Mouse (Mus musculus) hindbrain, embryonic 11.5 days (tissue): ENCODE results near the gene Krtap4-2. TPM values are rescaled to one million over a fixed set of nuclear protein-coding genes. Genes with fewer than 3 reads are reported as not detected.
"Not testable (repeated sequence)": the region's sequence is repeated elsewhere in the genome, so short reads cannot be mapped to it uniquely, and the experiment has no call there.

Experiments
- ATAC-seq: fragments of 200-750 bp; cut with Nextera tagmentation; 2 replicates; pipeline ENCODE4 v1.8.0; 2017; ENCODE audit warnings: mild to moderate bottlenecking, moderate TSS enrichment, moderate library complexity; ENCODE audit not compliant: low FRiP score
- DNase-seq: peaks from one replicate; pipeline ENCODE4 v3.0.0-alpha.2; 2015; ENCODE audit warnings: low spot score
- H3K27ac ChIP-seq: fragments of 300-500 bp; sonication (generic); 2 replicates; pipeline ENCODE4 v1.5.1; 2014; ENCODE audit warnings: mild to moderate bottlenecking, low read depth, low read length
- H3K27me3 ChIP-seq: fragments of 300-500 bp; sonication (generic); 2 replicates; pipeline ENCODE4 v1.6.1; 2014; ENCODE audit warnings: mild to moderate bottlenecking, low read length, moderate library complexity, mixed read lengths; ENCODE audit not compliant: control insufficient read depth, insufficient read depth
- H3K36me3 ChIP-seq: fragments of 300-500 bp; sonication (generic); 2 replicates; pipeline ENCODE4 v1.6.1; 2014; ENCODE audit warnings: mild to moderate bottlenecking, low read length, moderate library complexity, mixed read lengths; ENCODE audit not compliant: control insufficient read depth, insufficient read depth
- H3K4me1 ChIP-seq: fragments of 300-500 bp; sonication (generic); replicated peaks from 2 replicates; pipeline ENCODE4 v1.6.1; 2014; ENCODE audit warnings: low read length, mixed read lengths; ENCODE audit not compliant: control insufficient read depth, insufficient read depth
- H3K4me2 ChIP-seq: fragments of 300-500 bp; sonication (generic); replicated peaks from 2 replicates; pipeline ENCODE4 v1.6.1; 2014; ENCODE audit warnings: mild to moderate bottlenecking, low read depth, low read length
- H3K4me3 ChIP-seq: fragments of 300-500 bp; sonication (generic); 2 replicates; pipeline ENCODE4 v1.5.1; 2014; ENCODE audit warnings: low read depth, low read length
- H3K9ac ChIP-seq: fragments of 300-500 bp; sonication (generic); 2 replicates; pipeline ENCODE4 v1.6.1; 2014; ENCODE audit warnings: low read depth, low read length
- H3K9me3 ChIP-seq: fragments of 300-500 bp; sonication (generic); 2 replicates; pipeline ENCODE4 v1.6.1; 2016; ENCODE audit warnings: low read length; ENCODE audit not compliant: control insufficient read depth
- WGBS: fragments of 180-500 bp; shearing (Covaris S2); extraction: QIAGEN DNeasy Blood & Tissue Kit; methylation state at CpG from one replicate; pipeline ENCODE4 v1.1.7; 2014; 5-methylcytosine and 5-hydroxymethylcytosine counted together
- polyA plus RNA-seq: library from polyadenylated mRNA; unstranded; fragments of >200 nt; fragmentation: Nextera tagmentation; extraction: Ambion mirVana; gene quantifications from 2 replicates; pipeline ENCODE4 v1.2.1, GENCODE M21; 2014

Gene Krtap4-2
- polyA plus RNA-seq, 1 experiment from 2014 or later = not detected

- 91% methylated on average over 1 of the region's 2 CpGs for WGBS
- DNase-seq, H3K4me2 ChIP-seq, H3K27me3 ChIP-seq, H3K4me1 ChIP-seq, H3K4me3 ChIP-seq, H3K27ac ChIP-seq, H3K9me3 ChIP-seq, ATAC-seq, H3K36me3 ChIP-seq, H3K9ac ChIP-seq: not testable (repeated sequence)
These were observed 24.8 kb downstream of the Krtap4-2 start, which contains the start of gene Gm11937 for GRCm38 (mm10) chr11:99610089-99610488. Gene Gm11937, minus strand, starts transcription at chr11:99610189.

- no peak overlapping the region for H3K27ac ChIP-seq
- H3K27me3 ChIP-seq = no peaks in the 10 kb centered on the region
These were observed 25.8 kb downstream of the Krtap4-2 start for GRCm38 (mm10) chr11:99609126-99609525.

GRCm38 (mm10) chr11:99603208-99603607 lies 31.7 kb downstream of the Krtap4-2 start, which contains the start of gene Gm11938:
Gene Gm11938, minus strand, starts transcription at chr11:99603308.
- 62% methylated on average over 1 of the region's 1 CpGs for WGBS
- not testable (repeated sequence) for H3K4me3 ChIP-seq, H3K27me3 ChIP-seq, H3K9me3 ChIP-seq, ATAC-seq, H3K4me2 ChIP-seq, H3K4me1 ChIP-seq, DNase-seq, H3K9ac ChIP-seq, H3K27ac ChIP-seq, H3K36me3 ChIP-seq

More at GRCm38 (mm10) chr11:99609126-99609525, 25.8 kb downstream of the Krtap4-2 start:
- 86% methylated on average over 1 of the region's 1 CpGs for WGBS
- no peaks in the 10 kb centered on the region for H3K36me3 ChIP-seq
- no peak overlapping the region for H3K4me2 ChIP-seq
- no peak overlapping the region for H3K4me3 ChIP-seq
- no peak for DNase-seq
- no peak for ATAC-seq
- no peaks in the 10 kb centered on the region for H3K9me3 ChIP-seq
- H3K4me1 ChIP-seq = no peaks in the 10 kb centered on the region
- no peak overlapping the region for H3K9ac ChIP-seq

GRCm38 (mm10) chr11:99597742-99598141 lies 37.1 kb downstream of the Krtap4-2 start, which contains the start of gene Krtap9-3:
Gene Krtap9-3, minus strand, starts transcription at chr11:99598105.
- not testable (repeated sequence) for H3K4me2 ChIP-seq, H3K4me1 ChIP-seq, H3K27ac ChIP-seq, DNase-seq, H3K9ac ChIP-seq, H3K27me3 ChIP-seq, ATAC-seq, H3K4me3 ChIP-seq, H3K36me3 ChIP-seq, H3K9me3 ChIP-seq
- 88% methylated on average over 4 of the region's 6 CpGs for WGBS

- whole genome bisulfite sequencing = 86% methylated on average over 4 of the region's 6 CpGs
These were observed 43.9 kb downstream of the Krtap4-2 start, which contains the start of gene Krtap1-3 for GRCm38 (mm10) chr11:99590981-99591380. Gene Krtap1-3, minus strand, starts transcription at chr11:99591339.

GRCm38 (mm10) chr11:99585096-99585495 lies 49.8 kb downstream of the Krtap4-2 start:
- DNase-seq (no peak), ATAC-seq (no peak)
- H3K9me3 ChIP-seq = no peaks in the 10 kb centered on the region
- no peaks in the 10 kb centered on the region for H3K4me1 ChIP-seq
- 92% methylated on average over 7 of the region's 7 CpGs for whole genome bisulfite sequencing
- no peak overlapping the region for H3K4me2 ChIP-seq
- no peaks in the 10 kb centered on the region for H3K36me3 ChIP-seq
- no peak overlapping the region for H3K9ac ChIP-seq
- H3K4me3 ChIP-seq = no peak overlapping the region
- no peak overlapping the region for H3K27ac ChIP-seq
- H3K27me3 ChIP-seq = no peaks in the 10 kb centered on the region

More at GRCm38 (mm10) chr11:99590981-99591380, 43.9 kb downstream of the Krtap4-2 start, which contains the start of gene Krtap1-3:
- H3K36me3 ChIP-seq = no peaks in the 10 kb centered on the region
- no peak within 1 kb of the TSS for H3K4me2 ChIP-seq
- H3K27me3 ChIP-seq = no peaks in the 10 kb centered on the region
- no peak within 1 kb of the TSS for H3K4me3 ChIP-seq
- no peak within 1 kb of the TSS for H3K27ac ChIP-seq
- H3K9ac ChIP-seq = no peak within 1 kb of the TSS
- no peak for ATAC-seq
- H3K4me1 ChIP-seq = no peaks in the 10 kb centered on the region
- no peak for DNase-seq
- no peaks in the 10 kb centered on the region for H3K9me3 ChIP-seq

Other genes starting within 250 kb of the Krtap4-2 start
- 27.8 and 35.1 TPM in 2 replicates for gene Krt10, start 245.7 kb downstream of the Krtap4-2 start, polyA plus RNA-seq
- not detected in 2 replicates for gene Krt12, start 212.8 kb downstream of the Krtap4-2 start, polyA plus RNA-seq
- 0.42 and 0.48 TPM in 2 replicates for gene Krt20, start 196.9 kb downstream of the Krtap4-2 start, polyA plus RNA-seq
- gene Krt23, start 141.9 kb downstream of the Krtap4-2 start, polyA plus RNA-seq = not detected in 2 replicates
- not detected in 2 replicates for gene Krt39, start 113.7 kb downstream of the Krtap4-2 start, polyA plus RNA-seq
- gene Krt40, start 91.9 kb downstream of the Krtap4-2 start, polyA plus RNA-seq = not detected in 2 replicates
- gene Krtap3-3, start 84.2 kb downstream of the Krtap4-2 start, polyA plus RNA-seq = not detected in 2 replicates
- gene Krtap3-2, start 78.2 kb downstream of the Krtap4-2 start, polyA plus RNA-seq = not detected in 2 replicates
- not detected in 2 replicates for gene Gm11939, start 75.6 kb downstream of the Krtap4-2 start, polyA plus RNA-seq
- gene Krtap3-1, start 68.5 kb downstream of the Krtap4-2 start, polyA plus RNA-seq = not detected in 2 replicates
- gene Krtap1-5, start 54.1 kb downstream of the Krtap4-2 start, polyA plus RNA-seq = not detected in 2 replicates
- gene Krtap1-4, start 51.4 kb downstream of the Krtap4-2 start, polyA plus RNA-seq = not detected in 2 replicates
- gene Krtap1-3, start 43.7 kb downstream of the Krtap4-2 start, polyA plus RNA-seq = not detected in 2 replicates
- gene Krtap9-3, start 37.0 kb downstream of the Krtap4-2 start, polyA plus RNA-seq = not detected in 2 replicates
- not detected in 2 replicates for gene Gm11938, start 31.8 kb downstream of the Krtap4-2 start, polyA plus RNA-seq
- not detected in 2 replicates for gene Gm11937, start 24.9 kb downstream of the Krtap4-2 start, polyA plus RNA-seq
- not detected in 2 replicates for gene Krtap2-4, start 20.2 kb downstream of the Krtap4-2 start, polyA plus RNA-seq
- not detected in 2 replicates for gene Gm11562, start 14.6 kb downstream of the Krtap4-2 start, polyA plus RNA-seq
- not detected in 2 replicates for gene Krtap4-1, start 6.8 kb downstream of the Krtap4-2 start, polyA plus RNA-seq
- not detected in 2 replicates for gene Krtap4-7, start 9.0 kb upstream of the Krtap4-2 start, polyA plus RNA-seq
- gene Gm11555, start 15.2 kb upstream of the Krtap4-2 start, polyA plus RNA-seq = not detected in 2 replicates
- not detected in 2 replicates for gene Gm11563, start 23.9 kb upstream of the Krtap4-2 start, polyA plus RNA-seq
- gene Krtap4-6, start 30.9 kb upstream of the Krtap4-2 start, polyA plus RNA-seq = not detected in 2 replicates
- gene Gm14190, start 55.7 kb upstream of the Krtap4-2 start, polyA plus RNA-seq = not detected in 2 replicates
- not detected in 2 replicates for gene Gm14180, start 99.2 kb upstream of the Krtap4-2 start, polyA plus RNA-seq
- not detected in 2 replicates for gene Gm11595, start 137.8 kb upstream of the Krtap4-2 start, polyA plus RNA-seq
- gene Krtap4-8, start 145.6 kb upstream of the Krtap4-2 start, polyA plus RNA-seq = not detected in 2 replicates
- gene Krtap4-9, start 150.1 kb upstream of the Krtap4-2 start, polyA plus RNA-seq = not detected in 2 replicates
- not detected in 2 replicates for gene Gm11596, start 158.4 kb upstream of the Krtap4-2 start, polyA plus RNA-seq
- not detected in 2 replicates for gene Gm11569, start 163.8 kb upstream of the Krtap4-2 start, polyA plus RNA-seq
- gene Gm11554, start 169.4 kb upstream of the Krtap4-2 start, polyA plus RNA-seq = not detected in 2 replicates
- not detected in 2 replicates for gene Krtap4-13, start 174.8 kb upstream of the Krtap4-2 start, polyA plus RNA-seq
- gene Gm11564, start 180.6 kb upstream of the Krtap4-2 start, polyA plus RNA-seq = not detected in 2 replicates
- gene 2300003K06Rik, start 203.0 kb upstream of the Krtap4-2 start, polyA plus RNA-seq = not detected in 2 replicates
- not detected in 2 replicates for gene Krtap4-16, start 216.5 kb upstream of the Krtap4-2 start, polyA plus RNA-seq
- not detected in 2 replicates for gene Gm11568, start 222.8 kb upstream of the Krtap4-2 start, polyA plus RNA-seq
- gene Gm11559, start 229.4 kb upstream of the Krtap4-2 start, polyA plus RNA-seq = not detected in 2 replicates
- not detected in 2 replicates for gene Krtap9-1, start 238.3 kb upstream of the Krtap4-2 start, polyA plus RNA-seq
- not detected in 2 replicates for gene Gm11567, start 244.1 kb upstream of the Krtap4-2 start, polyA plus RNA-seq